Mouse (Mus musculus): ENCODE measurements around the gene AC129217.1. TPM values are rescaled to one million over a fixed set of nuclear protein-coding genes. Genes with fewer than 3 reads are reported as not detected.

The AC129217.1 gene
- polyA plus RNA-seq, 1 experiment from 2014 or later, result not detected

GRCm38 (mm10) chr19:8798947-8799315, 30.6 kb upstream of the AC129217.1 start:
- H3K4me1 ChIP-seq (ENCODE audit: insufficient read depth, low read depth, low read length), result peaks cover 10% of the 10 kb centered on the region
- H3K27ac ChIP-seq (ENCODE audit: low read length), result no peak overlapping the region
- TF ChIP-seq CTCF (IDR thresholded peaks at IDR 0.05) (0 out of 2 replicates have a peak, but pooled peaks have one; percentile 9), EP300 (IDR thresholded peaks at IDR 0.05) (no peak)
- no peak overlapping the region for H3K9ac ChIP-seq (replicated peaks; ENCODE audit: low read depth)
- DNase-seq (ENCODE audit: low spot score) (no peak), ATAC-seq (no peak)
- H3K27me3 ChIP-seq (replicated peaks; ENCODE audit: insufficient read depth, low read length), result no peaks in the 10 kb centered on the region
- H3K4me3 ChIP-seq (ENCODE audit: low read depth, low read length), result peak overlapping the region; percentile 67
- H3K4me2 ChIP-seq (replicated peaks; ENCODE audit: low read depth, low read length), result peak overlapping the region; percentile 86; the same call in 1 of the 2 replicates
- H3K36me3 ChIP-seq (ENCODE audit: insufficient read depth, low read length), result peaks cover 8% of the 10 kb centered on the region; the same call in 1 of the 2 replicates
- H3K9me3 ChIP-seq (ENCODE audit: low read length), result no peaks in the 10 kb centered on the region

- Histone ChIP-seq H3K9ac (replicated peaks; ENCODE audit: low read depth) (no peak within 1 kb of the TSS), H3K27me3 (replicated peaks; ENCODE audit: insufficient read depth, low read length) (no peaks in the 10 kb centered on the region), H3K36me3 (ENCODE audit: insufficient read depth, low read length) (peaks cover 5% of the 10 kb centered on the region; the same call in 1 of the 2 replicates), H3K27ac (ENCODE audit: low read length) (peak within 1 kb of the TSS; percentile 64), H3K9me3 (ENCODE audit: low read length) (no peaks in the 10 kb centered on the region), H3K4me3 (ENCODE audit: low read depth, low read length) (peak within 1 kb of the TSS; percentile 55), H3K4me2 (replicated peaks; ENCODE audit: low read depth, low read length) (peak within 1 kb of the TSS; percentile 66), H3K4me1 (ENCODE audit: insufficient read depth, low read depth, low read length) (peaks cover 10% of the 10 kb centered on the region)
- DNase-seq (ENCODE audit: low spot score) (peak; percentile 100), ATAC-seq (peak; percentile 97)
- under 1% methylated on average over 30 of the region's 30 CpGs for WGBS
- no peak for TF ChIP-seq CTCF (IDR thresholded peaks at IDR 0.05)
- TF ChIP-seq EP300 (IDR thresholded peaks at IDR 0.05), result peak; percentile 77
Observed at GRCm38 (mm10) chr19:8802130-8802821, 27.3 kb upstream of the AC129217.1 start, which contains the start of gene Zbtb3. Zbtb3 (plus strand) TSS chr19:8802555.

GRCm38 (mm10) chr19:8803204-8803780, 26.3 kb upstream of the AC129217.1 start:
- ATAC-seq (no peak), DNase-seq (ENCODE audit: low spot score) (no peak)
- Histone ChIP-seq H3K4me1 (ENCODE audit: insufficient read depth, low read depth, low read length) (peaks cover 4% of the 10 kb centered on the region; the same call in 1 of the 2 replicates), H3K27me3 (replicated peaks; ENCODE audit: insufficient read depth, low read length) (no peaks in the 10 kb centered on the region), H3K27ac (ENCODE audit: low read length) (0 out of 2 replicates have a peak overlapping the region, but pooled peaks have one; percentile 64), H3K9me3 (ENCODE audit: low read length) (no peaks in the 10 kb centered on the region), H3K36me3 (ENCODE audit: insufficient read depth, low read length) (peaks cover 6% of the 10 kb centered on the region; the same call in 1 of the 2 replicates), H3K4me2 (replicated peaks; ENCODE audit: low read depth, low read length) (peak overlapping the region; percentile 53; the same call in 1 of the 2 replicates), H3K4me3 (ENCODE audit: low read depth, low read length) (0 out of 2 replicates have a peak overlapping the region, but pooled peaks have one; percentile 55), H3K9ac (replicated peaks; ENCODE audit: low read depth) (no peak overlapping the region)
- 84% methylated on average over 9 of the region's 9 CpGs for WGBS
- no peak for TF ChIP-seq CTCF (IDR thresholded peaks at IDR 0.05)
- TF ChIP-seq EP300 (IDR thresholded peaks at IDR 0.05), result no peak

GRCm38 (mm10) chr19:8803879-8804660, 25.5 kb upstream of the AC129217.1 start:
- DNase-seq (ENCODE audit: low spot score), result no peak
- Histone ChIP-seq H3K4me2 (replicated peaks; ENCODE audit: low read depth, low read length) (no peak overlapping the region), H3K9me3 (ENCODE audit: low read length) (no peaks in the 10 kb centered on the region), H3K27ac (ENCODE audit: low read length) (no peak overlapping the region), H3K4me3 (ENCODE audit: low read depth, low read length) (no peak overlapping the region), H3K27me3 (replicated peaks; ENCODE audit: insufficient read depth, low read length) (no peaks in the 10 kb centered on the region), H3K4me1 (ENCODE audit: insufficient read depth, low read depth, low read length) (peaks cover 4% of the 10 kb centered on the region; the same call in 1 of the 2 replicates), H3K36me3 (ENCODE audit: insufficient read depth, low read length) (peaks cover 6% of the 10 kb centered on the region; the same call in 1 of the 2 replicates), H3K9ac (replicated peaks; ENCODE audit: low read depth) (no peak overlapping the region)
- TF ChIP-seq EP300 (IDR thresholded peaks at IDR 0.05) (no peak), CTCF (IDR thresholded peaks at IDR 0.05) (no peak)
- ATAC-seq, result no peak
- WGBS, result 86% methylated on average over 11 of the region's 11 CpGs

DNA sequence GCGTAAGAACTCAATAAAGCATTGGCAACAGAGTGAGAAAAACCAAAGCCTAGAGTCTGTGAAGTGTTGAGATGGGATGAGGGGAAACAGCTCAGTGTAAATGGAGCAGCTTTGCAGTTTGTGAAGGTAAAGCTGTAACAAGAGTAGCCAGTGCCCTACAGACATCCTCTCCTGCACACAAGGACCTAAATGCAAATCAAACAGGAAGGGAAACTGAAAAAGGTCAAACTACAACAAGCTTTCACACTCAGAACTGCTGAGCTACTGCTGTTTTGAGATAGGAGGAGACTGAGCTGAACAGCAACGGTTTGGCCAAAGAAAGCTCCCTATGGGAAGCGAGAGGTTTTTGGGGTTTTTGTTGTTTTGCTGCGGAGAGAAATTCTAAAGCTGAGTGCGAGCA, 22.8 kb upstream of the AC129217.1 start:
- WGBS, result 93% methylated on average over 5 of the region's 5 CpGs
- DNase-seq (ENCODE audit: low spot score) (no peak), ATAC-seq (no peak)
- no peaks in the 10 kb centered on the region for H3K9me3 ChIP-seq (ENCODE audit: low read length)
- no peak overlapping the region for H3K27ac ChIP-seq (ENCODE audit: low read length)
- H3K4me2 ChIP-seq (replicated peaks; ENCODE audit: low read depth, low read length), result no peak overlapping the region
- TF ChIP-seq EP300 (IDR thresholded peaks at IDR 0.05), result no peak
- no peak for TF ChIP-seq CTCF (IDR thresholded peaks at IDR 0.05)
- peaks cover 4% of the 10 kb centered on the region; the same call in 1 of the 2 replicates for H3K4me1 ChIP-seq (ENCODE audit: insufficient read depth, low read depth, low read length)
- peaks cover 6% of the 10 kb centered on the region; the same call in 1 of the 2 replicates for H3K36me3 ChIP-seq (ENCODE audit: insufficient read depth, low read length)
- no peaks in the 10 kb centered on the region for H3K27me3 ChIP-seq (replicated peaks; ENCODE audit: insufficient read depth, low read length)
- no peak overlapping the region for H3K9ac ChIP-seq (replicated peaks; ENCODE audit: low read depth)
- H3K4me3 ChIP-seq (ENCODE audit: low read depth, low read length), result no peak overlapping the region

- DNase-seq (ENCODE audit: low spot score) (peak; percentile 53), ATAC-seq (no peak)
- Histone ChIP-seq H3K4me2 (replicated peaks; ENCODE audit: low read depth, low read length) (no peak overlapping the region), H3K36me3 (ENCODE audit: insufficient read depth, low read length) (peaks cover 9% of the 10 kb centered on the region; the same call in 1 of the 2 replicates), H3K9ac (replicated peaks; ENCODE audit: low read depth) (no peak overlapping the region), H3K4me1 (ENCODE audit: insufficient read depth, low read depth, low read length) (no peaks in the 10 kb centered on the region), H3K27ac (ENCODE audit: low read length) (no peak overlapping the region), H3K9me3 (ENCODE audit: low read length) (no peaks in the 10 kb centered on the region), H3K27me3 (replicated peaks; ENCODE audit: insufficient read depth, low read length) (no peaks in the 10 kb centered on the region), H3K4me3 (ENCODE audit: low read depth, low read length) (no peak overlapping the region)
- peak; percentile 50 for TF ChIP-seq CTCF (IDR thresholded peaks at IDR 0.05)
- no peak for TF ChIP-seq EP300 (IDR thresholded peaks at IDR 0.05)
- WGBS, result 68% methylated on average over 11 of the region's 11 CpGs
Observed at GRCm38 (mm10) chr19:8815812-8816211, 13.8 kb upstream of the AC129217.1 start.

All from lung, postnatal 0 days (tissue).